Mouse (Mus musculus) erythroblast, adult 5-6 weeks (primary cell): ENCODE measurements around the gene Ccser1. TPM values are rescaled to one million over a fixed set of nuclear protein-coding genes. Genes with fewer than 3 reads are reported as not detected.

ENCODE experiments used
- ATAC-seq: replicated peaks from 2 replicates; pipeline ENCODE4 v1.8.0; 2016; ENCODE audit warnings: moderate number of reproducible peaks, mild to moderate bottlenecking, moderate TSS enrichment, inconsistent platforms; ENCODE audit not compliant: poor library complexity, low FRiP score, severe bottlenecking
- total RNA-seq, 2 experiments: library from RNA; stranded (forward) in 1 of 2; stranded (reverse) in 1 of 2; fragments of 150-400 nt in 1 of 2; fragments of 200-764, 138-1000 nt in 1 of 2; gene quantifications; 2 replicates each; pipeline versions ENCODE4 v1.2.3 to v1.2.4; 2015 to 2017; ENCODE audit warnings: low replicate concordance in 2 of 2

Ccser1 gene
- total RNA-seq, 2 experiments from 2014 or later = not detected

GRCm38 (mm10) chr6:61581696-61582095 lies 401.6 kb downstream of the Ccser1 start:
- ATAC-seq = no peak

- no peak for ATAC-seq
These were observed 408.9 kb downstream of the Ccser1 start for GRCm38 (mm10) chr6:61588999-61589398.

GRCm38 (mm10) chr6:61601911-61602310 lies 421.8 kb downstream of the Ccser1 start:
- no peak for ATAC-seq

GRCm38 (mm10) chr6:61614920-61615319 lies 434.8 kb downstream of the Ccser1 start:
- ATAC-seq = no peak

GRCm38 (mm10) chr6:61621707-61622106 lies 441.6 kb downstream of the Ccser1 start:
- no peak for ATAC-seq

GRCm38 (mm10) chr6:61661414-61661813 lies 481.3 kb downstream of the Ccser1 start:
- ATAC-seq = no peak

- no peak for ATAC-seq
These were observed 484.4 kb downstream of the Ccser1 start for GRCm38 (mm10) chr6:61664572-61664971.

- no peak for ATAC-seq
These were observed 506.9 kb downstream of the Ccser1 start for GRCm38 (mm10) chr6:61687002-61687401.

- ATAC-seq = no peak
These were observed 522.9 kb downstream of the Ccser1 start for GRCm38 (mm10) chr6:61703003-61703402.

GRCm38 (mm10) chr6:61721220-61721619 lies 541.1 kb downstream of the Ccser1 start:
- no peak for ATAC-seq

GRCm38 (mm10) chr6:61729065-61729464 lies 548.9 kb downstream of the Ccser1 start:
- ATAC-seq = no peak

GRCm38 (mm10) chr6:61730088-61730880 lies 550.2 kb downstream of the Ccser1 start:
- no peak for ATAC-seq

- ATAC-seq = no peak
These were observed 566.2 kb downstream of the Ccser1 start for GRCm38 (mm10) chr6:61746346-61746745.

- no peak for ATAC-seq
These were observed 582.0 kb downstream of the Ccser1 start for GRCm38 (mm10) chr6:61762135-61762534.

- ATAC-seq = no peak
These were observed 583.3 kb downstream of the Ccser1 start for GRCm38 (mm10) chr6:61763379-61763778.

GRCm38 (mm10) chr6:61765801-61766200 lies 585.7 kb downstream of the Ccser1 start:
- ATAC-seq = no peak

GRCm38 (mm10) chr6:61767151-61767550 lies 587.0 kb downstream of the Ccser1 start:
- no peak for ATAC-seq

- no peak for ATAC-seq
These were observed 606.6 kb downstream of the Ccser1 start for GRCm38 (mm10) chr6:61786706-61787105.

- no peak for ATAC-seq
These were observed 620.8 kb downstream of the Ccser1 start for GRCm38 (mm10) chr6:61800889-61801288.

GRCm38 (mm10) chr6:61805481-61805880 lies 625.4 kb downstream of the Ccser1 start:
- no peak for ATAC-seq

- ATAC-seq = no peak
These were observed 637.6 kb downstream of the Ccser1 start for GRCm38 (mm10) chr6:61817716-61818115.

GRCm38 (mm10) chr6:61876302-61876701 lies 696.2 kb downstream of the Ccser1 start:
- no peak for ATAC-seq
